Mouse (Mus musculus) adrenal gland, adult 18-20 months (tissue): Measurements from ENCODE around the gene Hnf1a. TPM values are rescaled to one million over a fixed set of nuclear protein-coding genes. Genes with fewer than 3 reads are reported as not detected.

Experiments used
- DNase-seq, 2 experiments: peaks; one replicate each; pipeline ENCODE4 v3.0.0; 2021 to 2022; ENCODE audit warnings: low spot score in 2 of 2
- total RNA-seq, 2 experiments: library from RNA; stranded (reverse); gene quantifications; 1 replicate in 1 of 2; 2 replicates in 1 of 2; pipeline ENCODE4 v1.2.3; 2021

The Hnf1a gene
- total RNA-seq, 2 experiments from 2014 or later, result not detected

- peak; percentile 68 to 71 for DNase-seq
Observed at GRCm38 (mm10) chr5:114979250-114980121, 8.6 kb upstream of the Hnf1a start.

DNA sequence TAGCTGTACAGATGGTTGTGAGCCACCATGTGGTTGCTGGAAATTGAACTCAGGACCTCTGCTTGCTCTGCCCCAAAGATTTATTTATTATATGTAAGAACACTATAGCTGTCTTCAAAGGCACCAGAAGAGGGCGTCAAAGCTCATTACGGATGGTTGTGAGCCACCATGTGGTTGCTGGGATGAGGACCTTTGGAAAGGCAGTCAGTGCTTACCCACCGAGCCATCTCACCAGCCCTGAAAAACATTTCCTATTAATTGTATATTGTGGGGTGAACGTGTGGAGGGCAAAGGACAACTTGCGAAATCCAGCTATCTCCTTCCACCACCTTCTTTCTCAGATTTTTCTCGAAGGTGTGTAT is 8.0 kb upstream of the Hnf1a start:
- DNase-seq, result no peak

GRCm38 (mm10) chr5:114978473-114978872 is 7.6 kb upstream of the Hnf1a start:
- no peak for DNase-seq

GRCm38 (mm10) chr5:114976935-114977334 is 6.0 kb upstream of the Hnf1a start:
- DNase-seq, result no peak

GRCm38 (mm10) chr5:114973131-114973530 is 2.2 kb upstream of the Hnf1a start:
- DNase-seq, result no peak

DNA sequence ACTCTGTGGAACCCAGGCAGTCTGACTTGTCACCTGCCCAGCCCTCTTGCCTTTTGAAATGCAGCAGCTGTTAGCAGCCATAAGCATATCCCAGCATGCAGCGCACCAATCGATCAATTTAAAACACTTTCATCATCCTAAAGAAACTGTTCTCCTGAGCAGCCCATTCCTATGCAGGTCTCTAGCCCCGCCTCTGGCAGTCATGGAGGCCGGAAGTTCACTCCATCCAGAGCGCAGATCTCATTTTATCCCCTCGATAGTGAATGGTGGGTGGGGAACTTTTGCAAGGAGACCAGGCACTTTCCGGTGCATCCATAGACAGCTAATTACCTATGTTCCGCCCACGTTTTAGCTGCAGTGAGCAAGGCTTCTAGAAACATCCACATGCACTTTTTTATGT is 1.3 kb upstream of the Hnf1a start:
- DNase-seq, result no peak

- no peak for DNase-seq
Observed at GRCm38 (mm10) chr5:114969609-114970215, 1.2 kb downstream of the Hnf1a start.

GRCm38 (mm10) chr5:114969064-114969463 is 1.8 kb downstream of the Hnf1a start:
- DNase-seq, result no peak

DNA sequence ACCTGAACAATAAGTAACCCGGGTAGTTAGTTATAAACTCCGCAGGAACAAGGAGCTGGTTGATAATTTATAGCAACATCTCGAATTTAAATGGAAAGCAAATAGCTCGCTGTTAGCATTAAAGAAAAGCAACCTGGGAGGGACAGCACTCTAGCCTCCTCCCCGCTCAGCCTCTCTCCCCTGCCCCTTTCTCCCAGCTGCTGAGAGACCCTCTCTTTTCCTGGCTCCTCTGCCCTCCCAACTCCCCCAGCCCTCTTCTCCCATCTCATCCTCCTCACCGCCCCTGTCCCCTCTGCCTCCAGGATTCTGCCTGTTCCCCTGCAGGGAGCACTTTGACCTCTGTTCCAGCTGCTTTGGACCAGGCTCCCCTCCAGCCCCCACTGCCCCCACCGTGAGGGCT is 2.2 kb downstream of the Hnf1a start:
- DNase-seq, result no peak

- DNase-seq, result no peak
Observed at GRCm38 (mm10) chr5:114967523-114968268, 3.2 kb downstream of the Hnf1a start.

DNA sequence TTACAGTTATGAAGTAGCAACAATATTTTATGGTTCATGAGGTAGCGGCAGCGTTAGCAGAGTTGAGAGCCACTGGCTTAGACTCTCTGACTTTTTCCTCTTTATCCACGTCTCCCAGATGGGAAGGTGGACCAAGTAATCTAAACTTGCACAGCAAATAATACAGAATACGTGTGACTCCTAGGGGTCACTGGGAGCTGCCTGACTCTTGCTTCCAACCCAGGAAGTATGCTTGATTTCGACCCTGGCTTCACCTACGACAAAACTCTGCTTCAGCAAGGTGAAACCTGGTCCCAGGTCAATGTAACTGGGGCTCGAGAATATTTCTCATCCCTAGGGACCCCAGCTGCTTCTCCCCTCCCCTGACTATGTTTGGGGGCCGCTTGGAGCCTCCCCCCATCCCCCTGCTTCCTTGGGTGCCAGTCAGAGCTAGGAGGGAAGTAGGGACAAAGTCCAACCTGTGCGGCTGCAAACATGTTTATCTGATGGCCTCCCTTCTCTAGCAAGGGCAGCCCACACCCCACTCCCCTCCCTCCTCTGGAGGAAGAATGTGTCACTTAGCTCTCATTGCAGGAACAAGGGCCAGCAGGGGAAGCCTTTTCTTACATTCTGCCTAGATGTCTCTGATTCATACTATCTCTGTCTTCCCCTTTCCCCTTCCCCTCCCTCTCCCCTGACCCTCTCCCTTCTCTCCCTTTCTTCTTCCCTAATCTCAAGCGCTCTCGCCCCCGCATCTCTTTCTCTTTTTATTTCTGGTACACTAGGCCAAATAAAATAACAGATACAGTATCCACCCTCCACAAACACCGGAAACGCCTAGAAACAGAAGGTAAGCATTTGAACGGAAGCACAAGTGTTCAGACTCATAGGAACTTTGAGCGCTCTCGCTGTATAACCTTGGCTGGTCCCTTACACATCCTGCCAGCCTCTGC is 5.7 kb downstream of the Hnf1a start:
- no peak for DNase-seq

GRCm38 (mm10) chr5:114964315-114964966 is 6.5 kb downstream of the Hnf1a start:
- DNase-seq, result no peak

DNA sequence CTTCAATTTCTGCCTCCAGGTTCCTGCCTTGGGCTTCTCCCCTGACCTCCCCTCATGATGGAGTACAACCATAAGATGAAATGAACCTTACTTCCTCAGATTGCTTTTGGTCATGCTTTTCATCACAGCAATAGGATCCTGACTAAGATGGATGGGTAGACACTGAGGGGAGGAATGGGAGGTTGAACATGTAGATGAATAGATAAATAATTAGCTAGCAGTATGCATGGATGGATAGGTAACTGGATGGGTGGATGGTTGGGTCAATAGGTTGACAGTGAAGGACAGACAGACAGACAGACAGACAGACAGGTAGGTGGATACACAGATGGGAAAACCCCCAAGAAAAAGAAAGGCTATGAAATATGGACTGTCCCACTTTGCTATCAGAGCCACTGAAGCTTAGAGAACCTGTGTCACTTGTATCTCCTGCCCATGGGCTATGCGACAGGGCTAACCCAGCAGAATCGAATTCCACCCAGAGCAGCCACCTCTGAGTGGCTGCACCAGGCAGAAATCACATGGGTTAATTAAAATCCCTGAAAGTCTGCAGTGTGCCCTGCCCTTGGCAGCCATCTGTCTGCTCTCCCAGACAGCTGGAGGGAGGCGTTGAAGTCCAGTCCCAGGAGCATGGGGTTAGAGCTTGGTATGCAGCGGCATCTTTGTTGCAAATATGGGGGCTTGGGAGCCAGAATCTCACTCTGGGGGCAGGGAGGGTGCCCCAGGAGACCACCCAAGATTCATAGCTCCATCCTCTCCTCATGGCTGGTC is 9.1 kb downstream of the Hnf1a start:
- no peak for DNase-seq

DNA sequence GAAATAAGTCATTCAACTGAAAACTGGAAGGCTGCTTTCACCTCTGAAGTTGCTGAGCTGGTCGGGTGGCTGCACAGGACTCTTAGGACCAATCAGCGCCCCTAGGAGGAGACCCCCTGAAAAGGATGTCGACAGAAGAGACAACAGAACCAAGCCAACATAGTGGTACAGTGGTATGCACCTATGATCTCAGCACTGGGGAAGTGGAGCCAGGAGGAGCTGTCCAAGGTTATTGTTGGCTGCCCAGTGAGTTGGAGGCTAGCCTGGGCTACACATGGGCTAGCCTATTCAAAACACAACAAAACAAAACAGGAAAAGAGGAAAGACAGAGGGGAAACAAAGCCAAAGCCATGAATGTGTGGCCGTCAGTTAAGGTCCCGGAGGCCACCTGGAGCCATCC is 12.8 kb downstream of the Hnf1a start:
- DNase-seq, result no peak

GRCm38 (mm10) chr5:114953326-114953725 is 17.6 kb downstream of the Hnf1a start:
- DNase-seq, result no peak

- DNase-seq, result no peak
Observed at GRCm38 (mm10) chr5:114951279-114951880, 19.5 kb downstream of the Hnf1a start.

DNA sequence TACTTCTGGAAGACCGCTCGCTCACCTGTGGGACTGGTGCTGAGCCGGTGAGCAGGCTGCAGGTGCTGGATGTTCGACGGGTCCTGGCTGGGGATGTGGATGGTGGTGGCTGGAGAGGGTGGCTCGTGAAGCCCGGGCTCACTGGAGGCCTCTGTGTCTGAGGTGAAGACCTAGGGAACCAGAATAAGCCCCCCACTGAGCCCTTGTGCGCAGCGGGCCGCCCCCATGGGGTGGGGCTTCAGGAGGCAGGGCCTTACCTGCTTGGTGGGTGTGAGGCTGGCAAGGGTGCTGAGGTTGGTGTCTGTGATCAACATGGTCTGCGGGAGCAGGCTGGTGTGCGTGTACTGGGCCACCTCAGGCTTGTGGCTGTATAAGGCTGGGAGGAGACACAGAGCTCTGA is 20.2 kb downstream of the Hnf1a start:
- no peak for DNase-seq

DNA sequence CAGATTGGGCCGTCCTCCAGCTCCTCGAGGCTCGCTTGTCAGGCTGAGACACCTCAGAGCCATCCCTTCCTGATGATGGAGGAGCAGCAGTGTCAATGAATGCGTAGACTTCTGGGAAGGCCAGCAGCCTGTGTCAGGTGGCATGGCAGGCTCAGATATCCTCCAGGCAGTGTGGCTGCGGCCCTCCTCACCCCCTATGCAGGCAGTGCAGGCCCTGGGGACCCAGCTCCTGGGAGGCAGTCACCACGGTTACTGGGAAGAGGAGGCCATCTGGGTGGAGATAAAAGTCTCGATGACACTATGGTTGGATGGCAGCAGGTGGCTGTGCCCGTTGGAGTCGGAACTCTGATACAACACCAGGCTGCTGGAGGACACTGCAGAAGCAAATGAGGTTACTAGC is 21.1 kb downstream of the Hnf1a start:
- no peak for DNase-seq

DNA sequence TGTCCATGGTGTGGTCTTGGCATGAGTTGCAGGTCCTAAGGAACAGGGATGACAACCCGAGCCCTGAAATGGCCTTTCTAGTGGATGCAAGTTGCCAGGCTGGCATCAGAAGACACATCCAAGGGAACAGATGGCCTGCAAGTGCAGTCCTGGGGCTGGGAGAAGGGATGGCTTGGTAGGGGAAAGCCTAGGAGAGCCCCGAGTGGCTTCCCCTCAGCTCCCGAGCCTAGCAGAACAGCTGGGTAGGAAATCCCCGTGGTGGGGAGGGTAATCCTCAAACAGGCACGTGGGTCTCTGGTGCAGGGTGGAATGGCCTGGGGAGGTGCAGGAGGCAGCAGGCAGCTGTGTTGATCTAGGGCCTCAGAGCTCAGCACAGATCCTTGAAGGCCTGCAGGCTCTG is 21.6 kb downstream of the Hnf1a start:
- no peak for DNase-seq
